Mouse (Mus musculus): ENCODE measurements at regions not wholly inside any gene's neighbourhood (a gene's known extent, or its start where the extent isn't known, plus 50 kb on each side); places are given as distances from the start of the nearest gene placed in this dataset.

GRCm38 (mm10) chr14:24631994-24632393 lies 145.1 kb downstream of the Rps24 start:
- DNase-seq, result no peak

- no peak for DNase-seq
Measured at GRCm38 (mm10) chr14:24641853-24642252, 154.9 kb downstream of the Rps24 start.

DNA sequence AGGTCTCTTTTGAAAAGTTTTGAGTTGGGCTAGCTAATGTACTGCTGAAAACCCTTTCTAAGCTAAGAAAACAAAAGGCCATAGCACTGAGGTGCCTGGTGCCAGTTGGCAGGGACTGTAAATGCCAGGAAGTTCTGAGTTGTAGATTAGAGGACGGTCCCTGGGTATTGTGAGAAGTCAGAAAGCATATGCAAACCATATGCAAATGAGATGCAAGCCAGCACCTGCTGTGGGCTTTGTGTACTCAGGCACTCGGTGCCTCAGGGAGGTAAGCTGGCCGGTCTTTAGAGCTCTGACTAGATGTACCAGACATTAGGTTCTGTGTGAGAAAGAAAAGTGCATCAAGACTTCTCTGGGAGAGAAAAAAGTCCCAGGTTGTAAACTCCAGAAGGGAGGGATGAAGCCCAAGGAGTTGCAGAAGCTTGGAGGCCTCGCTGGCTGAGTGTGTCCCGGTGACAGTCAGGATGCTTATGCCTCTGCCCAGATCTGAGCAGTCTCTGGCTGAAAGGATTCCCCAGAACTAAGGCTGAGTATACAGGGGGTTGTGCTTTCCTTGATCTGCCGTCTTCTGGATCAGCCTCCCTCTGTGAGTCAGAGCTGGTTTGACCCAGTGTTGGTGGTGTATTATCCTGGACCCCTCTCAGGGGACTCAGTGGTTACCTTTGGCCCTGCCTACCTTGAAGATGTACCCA lies 157.3 kb downstream of the Rps24 start:
- no peak for DNase-seq

- no peak for DNase-seq
Measured at GRCm38 (mm10) chr14:24646239-24646848, 159.4 kb downstream of the Rps24 start.

DNA sequence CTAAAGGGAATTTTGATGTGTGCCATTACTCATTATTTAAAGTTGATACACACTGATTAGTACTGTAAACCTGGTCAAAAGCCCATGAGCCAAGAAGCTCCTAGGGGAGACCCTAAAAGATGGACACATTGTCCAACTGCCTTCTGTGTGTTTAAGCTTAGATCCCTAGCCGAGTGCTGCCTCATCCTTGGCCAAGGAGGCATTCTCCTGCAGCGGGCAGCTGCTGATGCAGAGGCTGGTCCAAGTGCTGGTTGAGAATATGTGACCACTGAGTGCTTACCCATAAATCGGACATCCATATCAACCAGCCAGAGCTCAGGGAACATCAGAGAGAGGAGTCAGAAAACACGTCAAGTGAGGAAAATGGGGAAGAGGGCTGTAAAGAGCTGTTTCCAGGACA lies 160.8 kb downstream of the Rps24 start:
- no peak for DNase-seq

- no peak for DNase-seq
Measured at GRCm38 (mm10) chr14:24650195-24650901, 163.4 kb downstream of the Rps24 start.

DNA sequence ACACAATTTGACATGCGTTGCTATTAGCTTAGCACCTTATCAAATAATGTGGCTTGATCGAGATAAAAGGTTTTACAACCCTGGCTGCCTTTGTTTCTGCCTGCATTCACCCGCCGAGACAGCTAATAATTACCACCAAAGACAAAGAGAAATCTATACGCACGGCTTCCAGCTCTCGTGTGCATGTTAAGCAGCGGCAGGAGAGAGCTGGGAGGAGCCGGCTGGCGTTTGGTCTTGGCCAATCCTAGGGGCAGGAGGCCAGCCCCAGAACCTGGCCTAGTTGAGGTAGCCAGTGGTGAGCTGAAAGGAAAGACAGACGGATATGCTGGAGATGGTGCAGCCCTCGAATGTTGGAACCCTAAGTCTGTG lies 164.0 kb downstream of the Rps24 start:
- DNase-seq, result no peak

DNA sequence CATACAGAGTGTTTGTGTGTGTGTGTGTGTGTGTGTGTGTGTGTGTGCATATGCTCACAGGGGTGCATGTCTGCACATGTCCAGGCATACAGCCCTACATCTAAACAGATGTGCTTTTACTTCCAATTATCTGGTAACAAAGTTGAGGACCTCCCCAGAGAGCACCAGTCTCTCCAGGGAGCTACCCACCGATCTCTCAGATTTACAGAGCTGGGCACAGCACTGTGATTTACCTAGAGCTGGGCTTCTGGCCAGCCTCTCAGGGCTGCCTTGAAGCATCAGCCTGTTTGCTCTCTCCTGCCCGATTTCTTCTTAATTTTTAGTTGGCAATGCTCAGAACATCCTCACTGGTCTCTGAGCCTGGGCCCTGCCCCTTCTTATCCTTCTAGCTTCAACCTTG lies 165.7 kb downstream of the Rps24 start:
- no peak for DNase-seq

- peak; percentile 30 for DNase-seq
Measured at GRCm38 (mm10) chr14:24655580-24655979, 168.7 kb downstream of the Rps24 start.

- DNase-seq, result no peak
Measured at GRCm38 (mm10) chr14:24661797-24662196, 174.9 kb downstream of the Rps24 start.

- no peak for DNase-seq
Measured at GRCm38 (mm10) chr14:24665210-24665609, 178.3 kb downstream of the Rps24 start.
